Mouse (Mus musculus): ENCODE measurements at regions not wholly inside any gene's neighbourhood (a gene's known extent, or its start where the extent isn't known, plus 50 kb on each side); places are given as distances from the start of the nearest gene placed in this dataset.
"Not testable (repeated sequence)": the region's sequence is repeated elsewhere in the genome, so short reads cannot be mapped to it uniquely, and the experiment has no call there.

GRCm38 (mm10) chr7:39748395-39748794 lies 230.8 kb downstream of the Zfp619 start:
- H3K4me2 ChIP-seq (replicated peaks); H3K9ac ChIP-seq; H3K27me3 ChIP-seq (replicated peaks); H3K4me3 ChIP-seq (replicated peaks); H3K9me3 ChIP-seq; ATAC-seq; H3K36me3 ChIP-seq; H3K27ac ChIP-seq; H3K4me1 ChIP-seq (replicated peaks): not testable (repeated sequence)

GRCm38 (mm10) chr7:39750448-39750847 lies 232.9 kb downstream of the Zfp619 start:
- Histone ChIP-seq H3K27me3 (replicated peaks) (no peaks in the 10 kb centered on the region), H3K36me3 (no peaks in the 10 kb centered on the region), H3K4me3 (replicated peaks) (no peak overlapping the region), H3K27ac (no peak overlapping the region), H3K9ac (no peak overlapping the region), H3K4me2 (replicated peaks) (no peak overlapping the region), H3K9me3 (no peaks in the 10 kb centered on the region), H3K4me1 (replicated peaks) (no peaks in the 10 kb centered on the region)
- no peak for ATAC-seq
- WGBS = 83% methylated on average over 7 of the region's 7 CpGs

GRCm38 (mm10) chr7:39764366-39764765 lies 246.8 kb downstream of the Zfp619 start:
- Histone ChIP-seq H3K27me3 (replicated peaks) (no peaks in the 10 kb centered on the region), H3K4me2 (replicated peaks) (no peak overlapping the region), H3K4me1 (replicated peaks) (no peaks in the 10 kb centered on the region), H3K9me3 (no peaks in the 10 kb centered on the region), H3K9ac (no peak overlapping the region), H3K27ac (no peak overlapping the region), H3K36me3 (no peaks in the 10 kb centered on the region), H3K4me3 (replicated peaks) (no peak overlapping the region)
- 80% methylated on average over 2 of the region's 2 CpGs for WGBS
- ATAC-seq = no peak

- ATAC-seq = no peak
- Histone ChIP-seq H3K27me3 (replicated peaks) (no peaks in the 10 kb centered on the region), H3K4me1 (replicated peaks) (no peaks in the 10 kb centered on the region), H3K9me3 (no peaks in the 10 kb centered on the region), H3K4me2 (replicated peaks) (no peak overlapping the region), H3K9ac (no peak overlapping the region), H3K27ac (no peak overlapping the region), H3K4me3 (replicated peaks) (no peak overlapping the region), H3K36me3 (no peaks in the 10 kb centered on the region)
- 83% methylated on average over 5 of the region's 5 CpGs for WGBS
Observed at GRCm38 (mm10) chr7:39765094-39765493, 247.5 kb downstream of the Zfp619 start.

GRCm38 (mm10) chr7:39773291-39773690 lies 255.7 kb downstream of the Zfp619 start:
- Histone ChIP-seq H3K27ac (no peak overlapping the region), H3K36me3 (no peaks in the 10 kb centered on the region), H3K4me3 (replicated peaks) (no peak overlapping the region), H3K27me3 (replicated peaks) (no peaks in the 10 kb centered on the region), H3K4me2 (replicated peaks) (no peak overlapping the region), H3K9ac (no peak overlapping the region), H3K9me3 (no peaks in the 10 kb centered on the region), H3K4me1 (replicated peaks) (no peaks in the 10 kb centered on the region)
- WGBS = 87% methylated on average over 6 of the region's 6 CpGs
- ATAC-seq = no peak

GRCm38 (mm10) chr7:39789321-39789720 lies 271.8 kb downstream of the Zfp619 start:
- H3K9me3 ChIP-seq = no peaks in the 10 kb centered on the region
- WGBS = 82% methylated on average over 4 of the region's 4 CpGs
- H3K4me3 ChIP-seq (replicated peaks) = no peak overlapping the region
- no peaks in the 10 kb centered on the region for H3K27me3 ChIP-seq (replicated peaks)
- H3K27ac ChIP-seq = no peak overlapping the region
- ATAC-seq = no peak
- no peak overlapping the region for H3K4me2 ChIP-seq (replicated peaks)
- H3K4me1 ChIP-seq (replicated peaks) = no peaks in the 10 kb centered on the region
- H3K36me3 ChIP-seq = no peaks in the 10 kb centered on the region
- H3K9ac ChIP-seq = no peak overlapping the region

- Histone ChIP-seq H3K9me3 (no peaks in the 10 kb centered on the region), H3K36me3 (no peaks in the 10 kb centered on the region), H3K27me3 (replicated peaks) (no peaks in the 10 kb centered on the region), H3K27ac (no peak overlapping the region), H3K4me3 (replicated peaks) (no peak overlapping the region), H3K4me2 (replicated peaks) (no peak overlapping the region), H3K4me1 (replicated peaks) (no peaks in the 10 kb centered on the region), H3K9ac (no peak overlapping the region)
- ATAC-seq = no peak
- WGBS = 88% methylated on average over 4 of the region's 4 CpGs
Observed at GRCm38 (mm10) chr7:39789880-39790279, 272.3 kb downstream of the Zfp619 start.

GRCm38 (mm10) chr7:39794751-39795150 lies 277.2 kb downstream of the Zfp619 start:
- ATAC-seq = no peak
- Histone ChIP-seq H3K9me3 (no peaks in the 10 kb centered on the region), H3K4me2 (replicated peaks) (no peak overlapping the region), H3K36me3 (no peaks in the 10 kb centered on the region), H3K27ac (no peak overlapping the region), H3K4me1 (replicated peaks) (no peaks in the 10 kb centered on the region), H3K27me3 (replicated peaks) (no peaks in the 10 kb centered on the region), H3K9ac (no peak overlapping the region), H3K4me3 (replicated peaks) (no peak overlapping the region)
- WGBS = 74% methylated on average over 3 of the region's 3 CpGs

- 75% methylated on average over 3 of the region's 3 CpGs for WGBS
- Histone ChIP-seq H3K4me1 (replicated peaks) (no peaks in the 10 kb centered on the region), H3K27me3 (replicated peaks) (no peaks in the 10 kb centered on the region), H3K9ac (no peak overlapping the region), H3K36me3 (no peaks in the 10 kb centered on the region), H3K27ac (no peak overlapping the region), H3K4me2 (replicated peaks) (no peak overlapping the region), H3K9me3 (no peaks in the 10 kb centered on the region), H3K4me3 (replicated peaks) (no peak overlapping the region)
- ATAC-seq = no peak
Observed at GRCm38 (mm10) chr7:39804276-39804675, 286.7 kb downstream of the Zfp619 start.

- no peaks in the 10 kb centered on the region for H3K27me3 ChIP-seq (replicated peaks)
- ATAC-seq = no peak
- H3K4me3 ChIP-seq (replicated peaks) = no peak overlapping the region
- H3K4me2 ChIP-seq (replicated peaks) = no peak overlapping the region
- no peak overlapping the region for H3K27ac ChIP-seq
- 21% methylated on average over 3 of the region's 3 CpGs for WGBS
- H3K9me3 ChIP-seq = no peaks in the 10 kb centered on the region
- no peak overlapping the region for H3K9ac ChIP-seq
- no peaks in the 10 kb centered on the region for H3K36me3 ChIP-seq
- H3K4me1 ChIP-seq (replicated peaks) = no peaks in the 10 kb centered on the region
Observed at GRCm38 (mm10) chr7:39818036-39818435, 300.5 kb downstream of the Zfp619 start.

- H3K36me3 ChIP-seq = no peaks in the 10 kb centered on the region
- H3K4me1 ChIP-seq (replicated peaks) = no peaks in the 10 kb centered on the region
- H3K4me2 ChIP-seq (replicated peaks) = no peak overlapping the region
- no peaks in the 10 kb centered on the region for H3K27me3 ChIP-seq (replicated peaks)
- H3K9ac ChIP-seq = no peak overlapping the region
- no peak overlapping the region for H3K27ac ChIP-seq
- WGBS = 75% methylated on average over 4 of the region's 4 CpGs
- H3K9me3 ChIP-seq = no peaks in the 10 kb centered on the region
- H3K4me3 ChIP-seq (replicated peaks) = no peak overlapping the region
- ATAC-seq = peak; percentile 95
Observed at GRCm38 (mm10) chr7:39822550-39823178, 305.1 kb downstream of the Zfp619 start.

- no peak overlapping the region for H3K4me2 ChIP-seq (replicated peaks)
- no peak overlapping the region for H3K4me3 ChIP-seq (replicated peaks)
- no peaks in the 10 kb centered on the region for H3K9me3 ChIP-seq
- H3K9ac ChIP-seq = no peak overlapping the region
- peak; percentile 51; the same call in 1 of the 2 replicates for ATAC-seq
- no peaks in the 10 kb centered on the region for H3K36me3 ChIP-seq
- no peaks in the 10 kb centered on the region for H3K27me3 ChIP-seq (replicated peaks)
- no peaks in the 10 kb centered on the region for H3K4me1 ChIP-seq (replicated peaks)
- WGBS = 36% methylated on average over 6 of the region's 6 CpGs
- no peak overlapping the region for H3K27ac ChIP-seq
Observed at GRCm38 (mm10) chr7:39828378-39828777, 310.8 kb downstream of the Zfp619 start.

GRCm38 (mm10) chr7:39830831-39831230 lies 313.3 kb downstream of the Zfp619 start:
- WGBS = 88% methylated on average over 2 of the region's 2 CpGs
- ATAC-seq = peak; percentile 17; the same call in 1 of the 2 replicates

More at GRCm38 (mm10) chr7:39830831-39831230, 313.3 kb downstream of the Zfp619 start:
- Histone ChIP-seq H3K4me3 (replicated peaks) (no peak overlapping the region), H3K4me1 (replicated peaks) (no peaks in the 10 kb centered on the region), H3K9ac (no peak overlapping the region), H3K27ac (no peak overlapping the region), H3K4me2 (replicated peaks) (no peak overlapping the region), H3K36me3 (no peaks in the 10 kb centered on the region), H3K9me3 (no peaks in the 10 kb centered on the region), H3K27me3 (replicated peaks) (no peaks in the 10 kb centered on the region)

Data from intestine, embryonic 15.5 days (tissue).